In genomic region chr12:21315923-21316868, GRCm38 (mm10) we compare ENCODE assay signal across 8 mouse cellular contexts. TPM values are rescaled to one million over a fixed set of nuclear protein-coding genes. Genes with fewer than 3 reads are reported as not detected.
A peak's percentile ranks its signal among the peaks of the same experiment; 100 is the strongest.
DNase-seq lines count a peak whose midpoint lies in the region; ATAC-seq lines count a peak whose summit lies in the region.

TSS of gene Iah1 (plus strand) at chr12:21316389.

- intact Hi-C loops in gastrocnemius, postnatal 14 days (cut with DNase I; ENCODE audit: low total_unique reads): no loop called here
- intact Hi-C loops in left cerebral cortex, postnatal 10 days (cut with DNase I): no loop called here

- ATAC-seq in inflammation-experienced regulatory T-cells, adult 6 months: peak; percentile 95
- peak; percentile 96 for ATAC-seq in megakaryocyte-erythroid progenitor cell, adult 5-6 weeks (replicated peaks; ENCODE audit: low FRiP score, low TSS enrichment, poor library complexity, severe bottlenecking)

- DNase-seq in adrenal gland, adult (ENCODE audit: inconsistent age in 2 of 2, low spot score in 1 of 2): peak; percentile 89 to 95
- peak; percentile 88 for DNase-seq in embryo, embryonic 10.5 days (ENCODE audit: low spot score)
- DNase-seq in gastrocnemius, postnatal 14 days: peak; percentile 83
- peak; percentile 54 to 89 for DNase-seq in left cerebral cortex, postnatal 10 days (ENCODE audit: extremely low spot score in 1 of 2, low spot score in 2 of 2)
- peak; percentile 82 for DNase-seq in right cerebral cortex, postnatal 25 days
- DNase-seq in urinary bladder, postnatal 4 days (ENCODE audit: low spot score in 2 of 2): peak; percentile 74 to 84

RNA-seq across cellular contexts. Expression of gene Iah1, which starts in this region (rescaled TPM):
- total RNA-seq in gastrocnemius, postnatal 14 days (2021): 1 to 10 TPM; 8.1 to 9.7 TPM
- 10 to 100 TPM; 43.6 to 48.9 (median 46.6) TPM for polyA plus RNA-seq in inflammation-experienced regulatory T-cells, adult 6 months (2017; shearing (Covaris generic))
- total RNA-seq in left cerebral cortex, postnatal 10 days (2021): 10 to 100 TPM; 20.8 to 23.5 TPM
- total RNA-seq in megakaryocyte-erythroid progenitor cell, adult 5-6 weeks (2014; fragmentation: Nextera tagmentation): 38.0 and 40.6 TPM in 2 replicates
- 20.5 and 40.9 TPM in 2 replicates for total RNA-seq in megakaryocyte-erythroid progenitor cell, adult 5-6 weeks (2017)

Comparison
In these comparisons a context has a peak if more than half of its experiments do, and no peak if none do; other contexts are left out.
1. Peak in every context shown above with its lines: DNase-seq and ATAC-seq.